Mouse (Mus musculus) liver, adult (tissue): ENCODE measurements around the gene Cenpe.

Experiments used
- GATA4 ChIP-seq: IDR thresholded peaks from 2 replicates; pipeline ENCODE4 v1.6.1; 2014; ENCODE audit warnings: mild to moderate bottlenecking, low read length; ENCODE audit not compliant: insufficient replicate concordance

The Cenpe gene

GRCm38 (mm10) chr3:135268616-135269015 lies 56.3 kb downstream of the Cenpe start:
- no peak for TF ChIP-seq GATA4

GRCm38 (mm10) chr3:135269391-135269990 lies 57.2 kb downstream of the Cenpe start:
- no peak for TF ChIP-seq GATA4

- TF ChIP-seq GATA4, result no peak
Observed at GRCm38 (mm10) chr3:135272627-135273026, 60.3 kb downstream of the Cenpe start.

GRCm38 (mm10) chr3:135273047-135273446 lies 60.7 kb downstream of the Cenpe start:
- no peak for TF ChIP-seq GATA4

- TF ChIP-seq GATA4, result no peak
Observed at GRCm38 (mm10) chr3:135280160-135280559, 67.8 kb downstream of the Cenpe start.

GRCm38 (mm10) chr3:135280669-135281415 lies 68.5 kb downstream of the Cenpe start, which contains the start of gene Bdh2:
Gene Bdh2 (plus strand): TSS chr3:135281221.
- no peak for TF ChIP-seq GATA4

GRCm38 (mm10) chr3:135281701-135282100 lies 69.4 kb downstream of the Cenpe start:
- no peak for TF ChIP-seq GATA4

- no peak for TF ChIP-seq GATA4
Observed at GRCm38 (mm10) chr3:135285256-135285655, 72.9 kb downstream of the Cenpe start.

GRCm38 (mm10) chr3:135285807-135286206 lies 73.5 kb downstream of the Cenpe start:
- no peak for TF ChIP-seq GATA4

GRCm38 (mm10) chr3:135288138-135288750 lies 75.9 kb downstream of the Cenpe start:
- TF ChIP-seq GATA4, result peak; percentile 29; the same call in 1 of the 2 replicates

GRCm38 (mm10) chr3:135289148-135289547 lies 76.8 kb downstream of the Cenpe start:
- TF ChIP-seq GATA4, result no peak

GRCm38 (mm10) chr3:135290249-135290894 lies 78.0 kb downstream of the Cenpe start:
- TF ChIP-seq GATA4, result no peak

- TF ChIP-seq GATA4, result no peak
Observed at GRCm38 (mm10) chr3:135293703-135294102, 81.4 kb downstream of the Cenpe start.

GRCm38 (mm10) chr3:135295559-135295958 lies 83.2 kb downstream of the Cenpe start:
- no peak for TF ChIP-seq GATA4

GRCm38 (mm10) chr3:135298560-135298959 lies 86.2 kb downstream of the Cenpe start:
- no peak for TF ChIP-seq GATA4

- no peak for TF ChIP-seq GATA4
Observed at GRCm38 (mm10) chr3:135300081-135300480, 87.7 kb downstream of the Cenpe start.

GRCm38 (mm10) chr3:135304060-135304459 lies 91.7 kb downstream of the Cenpe start:
- TF ChIP-seq GATA4, result no peak
